11 mouse cellular contexts compared by ENCODE assay signal in genomic region chr8:60658114-60658500, GRCm38 (mm10). TPM values are rescaled to one million over a fixed set of nuclear protein-coding genes. Genes with fewer than 3 reads are reported as not detected.
DNase-seq lines count a peak whose midpoint lies in the region; ATAC-seq and TF ChIP-seq lines count a peak whose summit lies in the region.
"Had no signal": no experiment of that assay in that cellular context is flagged by ENCODE, and none has a peak within 500 bp of the region (broad histone marks: within the 10 kb centered on the region; RNA-seq: fewer than 3 reads in every experiment).

No protein-coding gene starts in this region.

- 76% methylated on average over 6 of the region's 6 CpGs for WGBS in midbrain, embryonic 12.5 days
- WGBS in midbrain, embryonic 10.5 days = 81% methylated on average over 6 of the region's 6 CpGs
- WGBS in forebrain, postnatal 0 days = 28% methylated on average over 6 of the region's 6 CpGs
- 77% methylated on average over 6 of the region's 6 CpGs for WGBS in heart, embryonic 10.5 days

- ATAC-seq in midbrain, embryonic 12.5 days (ENCODE audit: low FRiP score, low read depth) = peak; percentile 68; the same call in 1 of the 2 replicates
- ATAC-seq in forebrain, postnatal 0 days = peak; percentile 28; the same call in 1 of the 2 replicates
- ATAC-seq in inflammation-experienced regulatory T-cells, adult 6 months = no peak
- ATAC-seq: CD4-positive, CD25-positive, alpha-beta regulatory T cell, adult 4 months had no signal

- H3K9ac ChIP-seq in midbrain, embryonic 12.5 days (replicated peaks) = no peak overlapping the region
- no peak overlapping the region for H3K9ac ChIP-seq in forebrain, postnatal 0 days
- H3K9ac ChIP-seq: neural tube, embryonic 12.5 days had no signal

- no peak for TF ChIP-seq POLR2A in brain, embryonic 14.5 days (IDR thresholded peaks at IDR 0.05; ENCODE audit: borderline replicate concordance, extremely low read depth, insufficient read depth, insufficient read length, poor library complexity, severe bottlenecking)

- H3K4me3 ChIP-seq in midbrain, embryonic 12.5 days = no peak overlapping the region
- no peak overlapping the region for H3K4me3 ChIP-seq in midbrain, embryonic 10.5 days
- H3K4me3 ChIP-seq in forebrain, postnatal 0 days (ENCODE audit: low read depth, low read length) = no peak overlapping the region
- no peak overlapping the region for H3K4me3 ChIP-seq in heart, embryonic 10.5 days
- H3K4me3 ChIP-seq: megakaryocyte, embryonic 14.5 days; neural tube, embryonic 12.5 days had no signal

- no peak for TF ChIP-seq CTCF in brain, embryonic 14.5 days (IDR thresholded peaks at IDR 0.05; ENCODE audit: borderline replicate concordance, extremely low read depth, insufficient read depth, insufficient read length)
- no peak for TF ChIP-seq CTCF in forebrain, postnatal 0 days (IDR thresholded peaks at IDR 0.05; ENCODE audit: low read depth)

- H3K36me3 ChIP-seq in midbrain, embryonic 12.5 days = no peaks in the 10 kb centered on the region
- H3K36me3 ChIP-seq in midbrain, embryonic 10.5 days = no peaks in the 10 kb centered on the region
- H3K36me3 ChIP-seq in forebrain, postnatal 0 days (ENCODE audit: insufficient read depth) = no peaks in the 10 kb centered on the region
- H3K36me3 ChIP-seq in heart, embryonic 10.5 days = no peaks in the 10 kb centered on the region
- H3K36me3 ChIP-seq: neural tube, embryonic 12.5 days had no signal

- no peak overlapping the region for H3K27ac ChIP-seq in midbrain, embryonic 12.5 days (replicated peaks)
- no peak overlapping the region; the same call in 1 of the 2 replicates for H3K27ac ChIP-seq in midbrain, embryonic 10.5 days (replicated peaks)
- H3K27ac ChIP-seq in forebrain, postnatal 0 days (ENCODE audit: low read depth, low read length) = no peak overlapping the region
- H3K27ac ChIP-seq in heart, embryonic 10.5 days = no peak overlapping the region
- H3K27ac ChIP-seq: neural tube, embryonic 12.5 days had no signal

- no peak overlapping the region for H3K4me2 ChIP-seq in midbrain, embryonic 12.5 days (replicated peaks)
- no peak overlapping the region for H3K4me2 ChIP-seq in forebrain, postnatal 0 days (ENCODE audit: low read depth)
- H3K4me2 ChIP-seq: neural tube, embryonic 12.5 days had no signal

- no peaks in the 10 kb centered on the region for H3K27me3 ChIP-seq in midbrain, embryonic 12.5 days
- H3K27me3 ChIP-seq in midbrain, embryonic 10.5 days (ENCODE audit: low read depth, poor library complexity, severe bottlenecking) = no peaks in the 10 kb centered on the region
- no peaks in the 10 kb centered on the region for H3K27me3 ChIP-seq in forebrain, postnatal 0 days (ENCODE audit: insufficient read depth, low read length)
- no peaks in the 10 kb centered on the region for H3K27me3 ChIP-seq in heart, embryonic 10.5 days (ENCODE audit: insufficient read depth, poor library complexity, severe bottlenecking)
- H3K27me3 ChIP-seq: megakaryocyte, embryonic 14.5 days; neural tube, embryonic 12.5 days had no signal

- no peaks in the 10 kb centered on the region for H3K9me3 ChIP-seq in midbrain, embryonic 12.5 days
- no peaks in the 10 kb centered on the region for H3K9me3 ChIP-seq in midbrain, embryonic 10.5 days (replicated peaks)
- H3K9me3 ChIP-seq in forebrain, postnatal 0 days (ENCODE audit: low read length) = no peaks in the 10 kb centered on the region
- H3K9me3 ChIP-seq in heart, embryonic 10.5 days = no peaks in the 10 kb centered on the region
- H3K9me3 ChIP-seq: megakaryocyte, embryonic 14.5 days; neural tube, embryonic 12.5 days had no signal

- H3K4me1 ChIP-seq in midbrain, embryonic 12.5 days = peaks cover 9% of the 10 kb centered on the region; the same call in 1 of the 2 replicates
- no peaks in the 10 kb centered on the region for H3K4me1 ChIP-seq in midbrain, embryonic 10.5 days
- no peaks in the 10 kb centered on the region for H3K4me1 ChIP-seq in forebrain, postnatal 0 days (ENCODE audit: insufficient read depth)
- H3K4me1 ChIP-seq in heart, embryonic 10.5 days = no peaks in the 10 kb centered on the region
- H3K4me1 ChIP-seq: neural tube, embryonic 12.5 days had no signal

- DNase-seq in midbrain, embryonic 10.5 days (ENCODE audit: low spot score) = no peak
- DNase-seq in brain, embryonic 14.5 days (ENCODE audit: low read depth) = peak; percentile 24
- no peak for DNase-seq in forebrain, postnatal 0 days
- DNase-seq in retina, embryonic 14.5 days (ENCODE audit: low spot score) = peak; percentile 36
- DNase-seq in heart, embryonic 10.5 days (ENCODE audit: low spot score) = no peak
- DNase-seq: cerebellum, adult 8-10 months had no signal

RNA-seq across cellular contexts. Expression of gene Mfap3l, which starts 25.5 kb away (rescaled TPM):
- polyA plus RNA-seq in midbrain, embryonic 12.5 days (2016; fragmentation: Nextera tagmentation; extraction: Ambion mirVana) = 1.3 and 1.8 TPM in 2 replicates
- polyA plus RNA-seq in midbrain, embryonic 10.5 days (2016; fragmentation: Nextera tagmentation; extraction: Ambion mirVana) = 1.3 and 1.7 TPM in 2 replicates
- polyA plus RNA-seq in brain, embryonic 14.5 days (2012; rRNA removed) = 2.1 and 4.0 TPM in 2 replicates
- total RNA-seq in forebrain, postnatal 0 days (2014; rRNA removed) = 8.0 and 9.1 TPM in 2 replicates
- polyA plus RNA-seq in forebrain, postnatal 0 days (2015; fragmentation: Nextera tagmentation; extraction: Ambion mirVana) = 1.3 and 2.4 TPM in 2 replicates
- 1.1 and 1.2 TPM in 2 replicates for polyA plus RNA-seq in heart, embryonic 10.5 days (2016; fragmentation: Nextera tagmentation; extraction: Ambion mirVana)
- polyA plus RNA-seq in inflammation-experienced regulatory T-cells, adult 6 months (2017; shearing (Covaris generic)) = under 1 TPM in 1 of 3 experiments, not detected in 2; 0.15 TPM
- polyA plus RNA-seq: CD4-positive, CD25-positive, alpha-beta regulatory T cell, adult 4 months had no signal

Comparison
In these comparisons a context has a peak if more than half of its experiments do, and no peak if none do; other contexts are left out.
1. DNase-seq: peak in brain, embryonic 14.5 days (single experiment) and retina, embryonic 14.5 days (single experiment); none in midbrain, embryonic 10.5 days (single experiment), forebrain, postnatal 0 days (single experiment) and heart, embryonic 10.5 days (single experiment).